In the genomic region with DNA sequence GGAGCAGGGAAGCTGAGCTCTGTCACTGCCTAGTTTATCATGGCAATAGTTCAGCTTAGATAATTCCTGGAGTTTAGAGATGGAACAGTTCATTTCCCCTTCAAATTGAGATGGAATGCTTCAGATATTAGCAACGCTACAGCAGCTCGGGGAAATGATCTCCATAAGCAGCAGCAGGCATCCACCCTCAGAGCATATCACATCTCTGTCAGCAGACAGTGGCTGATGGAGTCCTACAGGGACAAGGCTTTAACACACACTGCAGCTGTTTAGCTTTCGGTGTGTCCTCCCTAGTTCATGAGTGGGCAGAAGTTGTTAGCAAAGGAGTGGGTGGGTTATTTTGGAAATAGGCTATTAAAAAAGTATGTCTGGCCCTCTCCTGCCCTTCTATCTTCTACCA, we compare ENCODE assay signal across 15 mouse cellular contexts. TPM values are rescaled to one million over a fixed set of nuclear protein-coding genes. Genes with fewer than 3 reads are reported as not detected.
DNase-seq lines count a peak whose midpoint lies in the region; ATAC-seq lines count a peak whose summit lies in the region.
"Had no signal": no experiment of that assay in that cellular context is flagged by ENCODE, and none has a peak within 500 bp of the region (broad histone marks: within the 10 kb centered on the region; RNA-seq: fewer than 3 reads in every experiment).

No protein-coding gene starts in this region.

- DNase-seq in frontal cortex, postnatal 14 days (ENCODE audit: low spot score in 2 of 2), result no peak
- DNase-seq in hindbrain, embryonic 10.5 days (ENCODE audit: low spot score), result no peak
- DNase-seq in brain, adult 2 months (ENCODE audit: low read depth, low spot score), result peak; percentile 43
- DNase-seq: adrenal gland, adult 2 months; adrenal gland, postnatal 10 days; adrenal gland, postnatal 25 days; B cell, adult 2 months; forebrain, postnatal 0 days had no signal

- H3K9me3 ChIP-seq in hindbrain, embryonic 16.5 days (ENCODE audit: control insufficient read depth, low read length), result no peaks in the 10 kb centered on the region
- peaks cover 8% of the 10 kb centered on the region for H3K9me3 ChIP-seq in hindbrain, embryonic 10.5 days

- H3K4me2 ChIP-seq in hindbrain, embryonic 16.5 days (ENCODE audit: low read length), result no peak overlapping the region
- H3K4me2 ChIP-seq: embryonic facial prominence, embryonic 12.5 days; forebrain, embryonic 13.5 days; forebrain, embryonic 15.5 days had no signal

- H3K4me1 ChIP-seq in hindbrain, embryonic 16.5 days (ENCODE audit: control insufficient read depth, insufficient read depth, low read depth, low read length), result no peaks in the 10 kb centered on the region
- no peaks in the 10 kb centered on the region for H3K4me1 ChIP-seq in hindbrain, embryonic 10.5 days (replicated peaks)
- H3K4me1 ChIP-seq: embryonic facial prominence, embryonic 10.5 days; embryonic facial prominence, embryonic 12.5 days; forebrain, embryonic 13.5 days; forebrain, embryonic 15.5 days had no signal

- WGBS in hindbrain, embryonic 16.5 days, result 73% methylated on average over 3 of the region's 3 CpGs
- WGBS in hindbrain, embryonic 10.5 days, result 95% methylated on average over 3 of the region's 3 CpGs

- ATAC-seq in frontal cortex, adult (ENCODE audit: low TSS enrichment), result peak; percentile 58; the same call in 1 of the 2 replicates
- peak; percentile 61 for ATAC-seq in hindbrain, embryonic 16.5 days
- ATAC-seq: forebrain, embryonic 13.5 days; forebrain, embryonic 15.5 days; forebrain, postnatal 0 days had no signal

- H3K36me3 ChIP-seq in hindbrain, embryonic 16.5 days (ENCODE audit: control insufficient read depth, insufficient read depth, low read length), result peaks cover 12% of the 10 kb centered on the region
- H3K36me3 ChIP-seq in hindbrain, embryonic 10.5 days, result peaks cover 88% of the 10 kb centered on the region

- no peak overlapping the region for H3K27ac ChIP-seq in hindbrain, embryonic 16.5 days (ENCODE audit: low read depth, low read length)
- H3K27ac ChIP-seq in hindbrain, embryonic 10.5 days, result no peak overlapping the region
- H3K27ac ChIP-seq: embryonic facial prominence, embryonic 10.5 days; embryonic facial prominence, embryonic 12.5 days; forebrain, embryonic 13.5 days; forebrain, embryonic 15.5 days had no signal

- no peaks in the 10 kb centered on the region for H3K27me3 ChIP-seq in hindbrain, embryonic 16.5 days (replicated peaks; ENCODE audit: control insufficient read depth, insufficient read depth, low read length)
- no peaks in the 10 kb centered on the region for H3K27me3 ChIP-seq in hindbrain, embryonic 10.5 days (ENCODE audit: insufficient read depth, poor library complexity, severe bottlenecking)
- H3K27me3 ChIP-seq: embryonic facial prominence, embryonic 12.5 days; forebrain, embryonic 13.5 days; forebrain, embryonic 15.5 days had no signal

- H3K4me3 ChIP-seq in hindbrain, embryonic 16.5 days (ENCODE audit: low read length), result no peak overlapping the region
- H3K4me3 ChIP-seq in hindbrain, embryonic 10.5 days, result no peak overlapping the region
- H3K4me3 ChIP-seq: embryonic facial prominence, embryonic 10.5 days; embryonic facial prominence, embryonic 12.5 days; forebrain, embryonic 13.5 days; forebrain, embryonic 15.5 days had no signal

- H3K9ac ChIP-seq in hindbrain, embryonic 16.5 days (ENCODE audit: low read depth, low read length), result no peak overlapping the region
- H3K9ac ChIP-seq: embryonic facial prominence, embryonic 12.5 days; forebrain, embryonic 13.5 days; forebrain, embryonic 15.5 days; forebrain, postnatal 0 days had no signal

RNA-seq across cellular contexts. Expression of a gene that starts 53.2 kb away (rescaled TPM):
- polyA plus RNA-seq in hindbrain, embryonic 16.5 days (2015; fragmentation: Nextera tagmentation; extraction: Ambion mirVana), result 5.1 and 6.7 TPM in 2 replicates
- polyA plus RNA-seq in hindbrain, embryonic 10.5 days (2016; fragmentation: Nextera tagmentation; extraction: Ambion mirVana), result not detected in 2 replicates
- polyA plus RNA-seq: embryonic facial prominence, embryonic 10.5 days; forebrain, embryonic 11.5 days had no signal

RNA-seq across cellular contexts. Expression of a gene that starts 58.1 kb away (rescaled TPM):
- 5.9 and 6.6 TPM in 2 replicates for polyA plus RNA-seq in hindbrain, embryonic 16.5 days (2015; fragmentation: Nextera tagmentation; extraction: Ambion mirVana)
- 9.3 and 11.7 TPM in 2 replicates for polyA plus RNA-seq in hindbrain, embryonic 10.5 days (2016; fragmentation: Nextera tagmentation; extraction: Ambion mirVana)
